Mouse (Mus musculus) v-Abl transformed pro-B cells (cell line): ENCODE results near the gene Grb7.

ENCODE experiments used
- in situ Hi-C, 2 experiments: fragments of 400-800 bp; cut with MboI; formaldehyde crosslinking; loops; one replicate each; pipeline ENCODE4 v1.15.1; 2025; ENCODE audit not compliant: unreplicated experiment in 2 of 2

Gene Grb7

GRCm38 (mm10) chr11:98491571-98491970 lies 45.4 kb downstream of the Grb7 start:
- in situ Hi-C loops: no loop called here

- in situ Hi-C loops: no loop called here
Observed at GRCm38 (mm10) chr11:98492959-98493358, 46.8 kb downstream of the Grb7 start.

GRCm38 (mm10) chr11:98493394-98493793 lies 47.2 kb downstream of the Grb7 start:
- in situ Hi-C loops: no loop called here

GRCm38 (mm10) chr11:98495176-98495719 lies 49.1 kb downstream of the Grb7 start:
- in situ Hi-C loops: loop anchor here (5.0 kb wide), 3 partner anchors 33 to 57 kb away; partner anchors contain the start of gene Zpbp2 (in 1 of the 2)

- in situ Hi-C loops: loop anchor here (5.0 kb wide), 3 partner anchors 35 to 55 kb away; partner anchors contain the start of gene Zpbp2 (in 1 of the 2)
Observed at GRCm38 (mm10) chr11:98497388-98498288, 51.4 kb downstream of the Grb7 start.

- in situ Hi-C loops: no loop called here
Observed at GRCm38 (mm10) chr11:98504926-98505325, 58.7 kb downstream of the Grb7 start.
